Mouse (Mus musculus): Measurements from ENCODE around the gene St14. TPM values are rescaled to one million over a fixed set of nuclear protein-coding genes. Genes with fewer than 3 reads are reported as not detected.

The St14 gene
- total and polyA plus RNA-seq, 3 experiments = 0.08 to 0.19 TPM; not detected in 1

DNA sequence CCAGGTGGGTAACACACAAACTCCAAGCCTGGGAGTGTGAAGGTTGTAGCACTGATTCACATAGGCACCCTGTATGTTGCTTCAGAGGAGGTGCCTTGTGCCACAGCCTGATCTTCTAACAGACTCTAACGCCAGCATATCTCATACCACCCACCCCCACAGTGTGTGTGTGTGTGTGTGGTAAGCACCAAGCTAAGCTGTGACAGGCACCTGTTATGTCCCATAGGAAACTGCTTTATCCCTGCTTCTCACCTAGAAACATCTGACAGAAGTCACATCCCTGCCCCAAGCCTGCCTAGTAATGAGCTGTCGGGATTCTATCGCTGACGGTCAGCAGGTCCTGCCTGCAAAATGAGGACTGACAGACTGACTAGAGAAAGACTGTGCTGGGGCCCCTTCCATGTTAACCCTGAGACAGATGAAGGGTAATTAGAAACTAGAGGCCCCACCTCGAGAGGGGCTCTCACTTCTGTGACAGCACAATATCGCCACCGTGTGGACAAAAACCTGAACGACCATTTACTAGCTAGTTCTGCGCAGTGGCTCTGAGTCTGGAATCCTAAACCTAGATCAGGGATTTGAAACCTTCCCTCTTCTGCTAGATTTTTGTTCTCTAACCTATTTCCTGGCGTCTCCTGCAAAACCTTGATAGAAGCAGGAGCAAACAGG, 45.4 kb downstream of the St14 start:
- DNase-seq (ENCODE audit: low read depth, low spot score) = peak; percentile 75
- no peaks in the 10 kb centered on the region for H3K27me3 ChIP-seq (ENCODE audit: control insufficient read depth in 1 of 2, insufficient read depth in 2 of 2, low read length in 2 of 2)

DNA sequence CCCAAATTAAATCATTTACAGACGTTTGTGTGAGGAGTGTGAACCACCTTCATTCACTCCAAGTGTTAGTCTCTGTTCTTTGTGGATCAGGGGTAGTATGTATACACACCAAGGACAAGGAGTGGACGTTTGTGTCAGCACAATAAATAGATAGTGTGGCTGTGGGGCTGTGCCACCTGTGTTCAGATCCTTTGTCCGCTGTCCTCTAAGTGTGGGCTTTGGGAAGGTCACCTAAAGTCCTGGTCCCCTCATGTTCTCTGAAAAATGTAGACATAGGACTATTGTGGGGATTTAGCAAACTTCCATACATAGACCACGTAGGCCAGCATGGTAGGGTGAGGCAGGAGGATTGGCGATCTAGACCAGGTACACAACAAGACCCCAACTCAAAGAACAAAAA, 46.1 kb downstream of the St14 start:
- no peak for TF ChIP-seq MAFK (IDR thresholded peaks at IDR 0.05; ENCODE audit: borderline replicate concordance, low read depth, low read length)
- no peaks in the 10 kb centered on the region for H3K36me3 ChIP-seq (ENCODE audit: control insufficient read depth in 1 of 2, insufficient read depth in 2 of 2, low read length in 2 of 2)
- H3K9ac ChIP-seq (ENCODE audit: control insufficient read depth, low read depth, low read length, poor library complexity, severe bottlenecking) = no peak overlapping the region
- DNase-seq (ENCODE audit: low read depth, low spot score) = no peak
- H3K4me3 ChIP-seq (ENCODE audit: control insufficient read depth in 1 of 2, insufficient read depth in 1 of 2, low read depth in 2 of 2, low read length in 2 of 2) = no peak overlapping the region
- no peaks in the 10 kb centered on the region; a peak in 1 of 4 replicates for H3K4me1 ChIP-seq (ENCODE audit: control insufficient read depth in 1 of 2, insufficient read depth in 2 of 2, low read length in 2 of 2)
- H3K9me3 ChIP-seq (replicated peaks; ENCODE audit: insufficient read depth, low read length) = no peaks in the 10 kb centered on the region
- no peak overlapping the region for H3K27ac ChIP-seq (ENCODE audit: control insufficient read depth, low read depth, low read length)
- no peaks in the 10 kb centered on the region for H3K79me2 ChIP-seq (ENCODE audit: control insufficient read depth, insufficient read depth, low read length, poor library complexity)
- no peaks in the 10 kb centered on the region for H3K27me3 ChIP-seq (ENCODE audit: control insufficient read depth in 1 of 2, insufficient read depth in 2 of 2, low read length in 2 of 2)

More for the DNA sequence above, 45.4 kb downstream of the St14 start:
- no peak overlapping the region for H3K4me3 ChIP-seq (ENCODE audit: control insufficient read depth in 1 of 2, insufficient read depth in 1 of 2, low read depth in 2 of 2, low read length in 2 of 2)
- peak; percentile 84 for TF ChIP-seq RAD21 (IDR thresholded peaks at IDR 0.05; ENCODE audit: low read depth, low read length)
- peak; percentile 78 to 88 (median 82) for TF ChIP-seq CTCF (IDR thresholded peaks at IDR 0.05 in 2 of 3, conservative IDR thresholded peaks at IDR 0.05 in 1 of 3; ENCODE audit: control insufficient read depth in 1 of 3, insufficient read depth in 1 of 3, low read depth in 2 of 3, low read length in 3 of 3, poor library complexity in 1 of 3, severe bottlenecking in 1 of 3)
- peak; percentile 74 for TF ChIP-seq SMC3 (IDR thresholded peaks at IDR 0.05; ENCODE audit: low read depth, low read length)
- TF ChIP-seq HCFC1 (IDR thresholded peaks at IDR 0.05; ENCODE audit: low read depth, low read length) = no peak
- TF ChIP-seq ZC3H11A (IDR thresholded peaks at IDR 0.05; ENCODE audit: low read depth, low read length) = peak; percentile 63
- TF ChIP-seq MAZ (IDR thresholded peaks at IDR 0.05; ENCODE audit: low read depth, low read length) = 0 out of 2 replicates have a peak, but pooled peaks have one; percentile 35
- no peak for TF ChIP-seq TCF12 (IDR thresholded peaks at IDR 0.05; ENCODE audit: low read depth, low read length)
- TF ChIP-seq NRF1 (IDR thresholded peaks at IDR 0.05; ENCODE audit: insufficient read depth, low read depth, low read length, poor library complexity, severe bottlenecking) = no peak
- no peaks in the 10 kb centered on the region; a peak in 1 of 4 replicates for H3K4me1 ChIP-seq (ENCODE audit: control insufficient read depth in 1 of 2, insufficient read depth in 2 of 2, low read length in 2 of 2)
- no peaks in the 10 kb centered on the region for H3K36me3 ChIP-seq (ENCODE audit: control insufficient read depth in 1 of 2, insufficient read depth in 2 of 2, low read length in 2 of 2)
- no peaks in the 10 kb centered on the region for H3K79me2 ChIP-seq (ENCODE audit: control insufficient read depth, insufficient read depth, low read length, poor library complexity)
- no peaks in the 10 kb centered on the region for H3K9me3 ChIP-seq (replicated peaks; ENCODE audit: insufficient read depth, low read length)
- H3K27ac ChIP-seq (ENCODE audit: control insufficient read depth, low read depth, low read length) = no peak overlapping the region
- no peak overlapping the region for H3K9ac ChIP-seq (ENCODE audit: control insufficient read depth, low read depth, low read length, poor library complexity, severe bottlenecking)

DNA sequence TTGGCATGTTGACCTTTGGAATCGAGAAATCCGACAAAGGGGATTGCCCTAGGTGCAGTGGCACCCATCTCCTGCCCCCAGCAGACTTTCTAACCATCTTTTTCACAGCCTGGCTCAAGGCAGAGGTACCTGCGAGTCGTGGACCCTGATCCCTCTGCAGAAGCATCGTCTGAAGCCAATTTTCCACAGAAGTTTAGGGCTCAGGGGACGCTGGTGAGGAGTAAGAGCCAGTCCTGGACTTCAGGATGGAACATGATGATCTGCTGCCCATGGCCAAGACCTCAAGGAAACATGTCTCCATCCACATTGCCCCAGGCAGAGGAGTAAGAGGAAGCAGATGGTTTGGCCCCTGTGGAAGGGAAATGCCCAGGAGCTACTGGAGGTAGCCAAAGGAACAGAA, 48.9 kb downstream of the St14 start:
- no peak for DNase-seq (ENCODE audit: low read depth, low spot score)
- Histone ChIP-seq H3K9ac (ENCODE audit: control insufficient read depth, low read depth, low read length, poor library complexity, severe bottlenecking) (no peak overlapping the region), H3K27me3 (ENCODE audit: control insufficient read depth in 1 of 2, insufficient read depth in 2 of 2, low read length in 2 of 2) (no peaks in the 10 kb centered on the region), H3K4me1 (ENCODE audit: control insufficient read depth in 1 of 2, insufficient read depth in 2 of 2, low read length in 2 of 2) (no peaks in the 10 kb centered on the region; a peak in 1 of 4 replicates), H3K9me3 (replicated peaks; ENCODE audit: insufficient read depth, low read length) (no peaks in the 10 kb centered on the region), H3K4me3 (ENCODE audit: control insufficient read depth in 1 of 2, insufficient read depth in 1 of 2, low read depth in 2 of 2, low read length in 2 of 2) (no peak overlapping the region), H3K36me3 (ENCODE audit: control insufficient read depth in 1 of 2, insufficient read depth in 2 of 2, low read length in 2 of 2) (no peaks in the 10 kb centered on the region; a peak in 1 of 4 replicates), H3K79me2 (ENCODE audit: control insufficient read depth, insufficient read depth, low read length, poor library complexity) (no peaks in the 10 kb centered on the region), H3K27ac (ENCODE audit: control insufficient read depth, low read depth, low read length) (no peak overlapping the region)
- TF ChIP-seq POLR2AphosphoS5 (IDR thresholded peaks at IDR 0.05; ENCODE audit: borderline replicate concordance, low read depth, low read length) (no peak), NELFE (IDR thresholded peaks at IDR 0.05; ENCODE audit: low read depth, low read length) (no peak), USF2 (IDR thresholded peaks at IDR 0.05; ENCODE audit: borderline replicate concordance in 1 of 2, insufficient read depth in 1 of 2, low read depth in 1 of 2, low read length in 2 of 2) (no peak), MYB (IDR thresholded peaks at IDR 0.05; ENCODE audit: low read depth, low read length) (no peak), SMC3 (IDR thresholded peaks at IDR 0.05; ENCODE audit: low read depth, low read length) (no peak), TBP (IDR thresholded peaks at IDR 0.05; ENCODE audit: low read depth, low read length) (no peak), ZMIZ1 (IDR thresholded peaks at IDR 0.05; ENCODE audit: low read depth, low read length) (no peak), USF1 (IDR thresholded peaks at IDR 0.05; ENCODE audit: low read depth, low read length) (no peak), MAX (IDR thresholded peaks at IDR 0.05; ENCODE audit: low read length) (no peak), E2F4 (IDR thresholded peaks at IDR 0.05; ENCODE audit: borderline replicate concordance, low read depth, low read length) (no peak), RAD21 (IDR thresholded peaks at IDR 0.05; ENCODE audit: low read depth, low read length) (no peak), GATA1 (IDR thresholded peaks at IDR 0.05; ENCODE audit: low read depth, low read length) (no peak), ZNF384 (IDR thresholded peaks at IDR 0.05; ENCODE audit: low read depth, low read length) (no peak), MAZ (IDR thresholded peaks at IDR 0.05; ENCODE audit: low read depth, low read length) (no peak), HCFC1 (IDR thresholded peaks at IDR 0.05; ENCODE audit: low read depth, low read length) (no peak), ZC3H11A (IDR thresholded peaks at IDR 0.05; ENCODE audit: low read depth, low read length) (no peak)

Measured in MEL (cell line).